Mouse (Mus musculus): ENCODE data around the gene Ep300. TPM values are rescaled to one million over a fixed set of nuclear protein-coding genes. Genes with fewer than 3 reads are reported as not detected.
A peak's percentile ranks its signal among the peaks of the same experiment; 100 is the strongest.
"Not testable (repeated sequence)": the region's sequence is repeated elsewhere in the genome, so short reads cannot be mapped to it uniquely, and the experiment has no call there.

The Ep300 gene
- total RNA-seq, 1 experiment from 2014 or later, result 164 TPM

GRCm38 (mm10) chr15:81693967-81694881 lies 109.1 kb downstream of the Ep300 start:
- peak; percentile 82 for ATAC-seq (ENCODE audit: extremely low read depth, insufficient number of reproducible peaks, low FRiP score, poor library complexity, severe bottlenecking)

DNA sequence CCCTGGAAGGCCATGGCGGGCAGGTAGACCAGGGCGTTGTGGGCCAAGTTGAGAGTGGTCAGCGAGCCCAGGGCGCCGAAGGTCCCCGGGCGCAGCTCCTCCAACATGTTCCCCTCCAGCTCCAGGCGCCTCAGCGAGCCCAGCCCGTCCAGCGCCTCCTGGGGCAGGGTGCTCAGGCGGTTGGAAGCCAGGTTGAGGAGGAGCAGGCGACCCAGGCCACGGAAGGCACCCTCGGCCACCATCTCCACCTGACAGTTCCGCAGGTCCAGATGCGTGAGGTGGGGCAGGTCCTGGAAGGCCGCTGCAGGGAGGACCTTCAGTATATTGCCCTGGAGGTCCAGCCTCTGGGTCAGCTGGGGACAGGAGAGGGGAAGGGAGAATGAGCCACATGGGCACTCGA lies 109.7 kb downstream of the Ep300 start:
- no peak for ATAC-seq (ENCODE audit: extremely low read depth, insufficient number of reproducible peaks, low FRiP score, poor library complexity, severe bottlenecking)

- ATAC-seq (ENCODE audit: extremely low read depth, insufficient number of reproducible peaks, low FRiP score, poor library complexity, severe bottlenecking), result no peak
Observed at GRCm38 (mm10) chr15:81697175-81697574, 112.0 kb downstream of the Ep300 start, which contains the start of gene Chadl. Gene Chadl (minus strand): TSS chr15:81697287.

DNA sequence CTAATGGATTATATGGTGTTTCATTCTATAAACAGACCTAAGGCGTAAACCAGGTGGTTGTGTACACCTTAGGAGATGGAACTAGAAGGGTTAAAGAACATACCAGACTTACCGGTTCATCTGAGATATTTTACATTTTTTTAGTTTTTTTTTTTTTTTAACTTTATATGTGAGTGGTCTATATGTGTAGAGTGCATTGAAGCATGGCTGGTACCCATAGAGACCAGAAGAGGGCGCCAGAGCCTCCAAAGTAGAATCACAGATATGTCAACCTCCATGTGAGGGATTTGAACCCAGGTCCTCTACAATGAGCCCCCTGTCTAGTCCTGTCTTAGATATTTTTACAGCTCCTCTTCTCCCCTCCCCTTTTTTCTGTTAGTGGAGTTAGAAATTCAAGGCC lies 112.7 kb downstream of the Ep300 start:
- no peak for ATAC-seq (ENCODE audit: extremely low read depth, insufficient number of reproducible peaks, low FRiP score, poor library complexity, severe bottlenecking)

DNA sequence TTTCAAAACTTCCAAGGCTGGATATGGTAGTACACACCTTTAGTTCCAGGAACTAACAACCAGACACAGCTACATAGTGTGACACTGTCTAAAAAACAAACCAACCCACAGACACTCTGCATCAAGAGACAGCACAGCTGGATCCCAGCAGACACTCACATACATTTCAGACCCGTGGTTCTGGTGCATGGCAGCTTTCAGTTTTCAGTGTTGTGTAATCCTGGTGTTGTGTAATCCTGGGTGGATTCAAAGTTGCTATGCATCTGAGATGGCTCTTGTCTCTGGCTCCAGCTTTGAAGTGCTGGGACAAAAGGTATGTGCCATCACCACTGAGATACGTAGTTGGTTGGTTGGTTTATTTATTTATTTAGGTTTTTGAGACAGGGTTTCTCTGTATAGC lies 113.4 kb downstream of the Ep300 start:
- no peak for ATAC-seq (ENCODE audit: extremely low read depth, insufficient number of reproducible peaks, low FRiP score, poor library complexity, severe bottlenecking)

DNA sequence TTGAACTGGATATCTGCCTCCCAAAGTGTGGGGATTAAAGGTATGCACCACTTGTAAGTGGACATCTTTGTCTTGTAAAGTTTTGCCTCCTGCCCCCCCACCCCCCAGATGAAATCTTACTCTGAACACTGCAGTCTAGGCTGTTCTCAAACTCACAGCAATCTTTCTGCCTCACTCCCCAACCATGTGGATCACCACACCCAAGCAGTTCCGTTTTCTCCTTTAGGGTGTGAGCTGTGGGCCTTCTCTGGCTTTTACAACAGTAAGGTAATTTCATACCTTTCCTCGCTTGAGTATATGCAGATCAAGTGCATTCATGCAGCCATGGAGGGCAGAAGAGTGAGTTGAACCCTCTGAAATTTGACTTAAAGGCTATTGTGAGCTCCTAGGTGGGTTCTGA lies 115.0 kb downstream of the Ep300 start:
- no peak for ATAC-seq (ENCODE audit: extremely low read depth, insufficient number of reproducible peaks, low FRiP score, poor library complexity, severe bottlenecking)

DNA sequence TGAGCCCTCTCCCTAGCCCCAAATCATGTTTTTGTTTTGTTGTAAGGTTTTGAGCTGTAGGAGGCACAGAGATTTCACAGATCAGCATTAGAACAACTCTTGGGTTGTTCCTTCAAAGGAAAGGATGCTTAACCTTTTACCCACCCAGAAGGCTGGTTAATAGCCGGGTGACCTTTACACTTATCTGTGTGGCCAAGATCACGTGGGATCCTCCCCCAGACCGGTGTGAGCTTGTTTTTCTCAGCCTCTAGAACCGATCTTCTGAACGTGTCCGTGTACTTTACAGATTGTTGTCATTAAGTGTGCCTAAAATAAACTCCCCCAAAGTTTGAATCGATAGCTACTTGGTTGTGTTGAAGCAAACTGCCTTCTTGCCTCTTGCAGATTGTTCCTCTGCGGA lies 115.5 kb downstream of the Ep300 start:
- ATAC-seq (ENCODE audit: extremely low read depth, insufficient number of reproducible peaks, low FRiP score, poor library complexity, severe bottlenecking), result no peak

DNA sequence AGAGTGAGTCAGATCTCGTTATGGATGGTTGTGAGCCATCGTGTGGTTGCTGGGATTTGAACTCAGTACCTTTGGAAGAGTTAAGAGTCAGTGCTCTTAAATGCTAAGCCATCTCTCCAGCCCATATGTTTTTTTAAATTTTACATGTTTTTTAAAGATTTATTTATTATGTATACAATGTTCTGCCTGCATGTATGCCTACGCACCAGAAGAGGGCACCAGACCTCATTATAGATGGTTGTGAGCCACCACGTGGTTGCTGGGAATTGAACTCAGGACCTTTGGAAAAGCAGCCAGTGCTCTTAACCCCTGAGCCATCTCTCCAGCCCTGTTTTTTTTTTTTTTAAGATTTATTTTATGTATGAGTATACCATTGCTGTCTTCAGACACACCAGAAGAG lies 116.2 kb downstream of the Ep300 start:
- ATAC-seq (ENCODE audit: extremely low read depth, insufficient number of reproducible peaks, low FRiP score, poor library complexity, severe bottlenecking), result not testable (repeated sequence)

Other genes with a start within 250 kb of the Ep300 start
- gene Slc25a17, start 224.5 kb upstream of the Ep300 start, total RNA-seq (2017), result 32.8 and 38.6 TPM in 2 replicates
- gene St13, start 185.3 kb upstream of the Ep300 start, total RNA-seq (2017), result 129 and 135 TPM in 2 replicates
- gene Xpnpep3, start 185.2 kb upstream of the Ep300 start, total RNA-seq (2017), result 10.3 and 19.4 TPM in 2 replicates
- gene Dnajb7, start 177.1 kb upstream of the Ep300 start, total RNA-seq (2017), result not detected in 2 replicates
- gene Rbx1, start 119.1 kb upstream of the Ep300 start, total RNA-seq (2017), result 86.8 and 107 TPM in 2 replicates
- gene L3mbtl2, start 78.5 kb downstream of the Ep300 start, total RNA-seq (2017), result 20.9 and 31.7 TPM in 2 replicates
- not detected in 2 replicates for gene Chadl, start 111.9 kb downstream of the Ep300 start, total RNA-seq (2017)
- gene Zc3h7b, start 159.7 kb downstream of the Ep300 start, total RNA-seq (2017), result 13.6 and 14.5 TPM in 2 replicates
- 30.6 and 32.8 TPM in 2 replicates for gene Rangap1, start 160.2 kb downstream of the Ep300 start, total RNA-seq (2017)
- 26.2 and 29.4 TPM in 2 replicates for gene Tef, start 217.1 kb downstream of the Ep300 start, total RNA-seq (2017)